Mouse (Mus musculus) adrenal gland (tissue): ENCODE data around the gene H2-Eb1.
"Not testable (repeated sequence)": the region's sequence is repeated elsewhere in the genome, so short reads cannot be mapped to it uniquely, and the experiment has no call there.

Experiments
- intact Hi-C: fragments of 180-260 bp; cut with DNase I; formaldehyde crosslinking; loops from one replicate; pipeline ENCODE4 v1.15.1; 2025

Gene H2-Eb1

GRCm38 (mm10) chr17:34287648-34288047 lies 18.0 kb upstream of the H2-Eb1 start, which contains the start of gene H2-Aa:
Gene H2-Aa (minus strand): TSS chr17:34287823.
- intact Hi-C loops: no loop called here

DNA sequence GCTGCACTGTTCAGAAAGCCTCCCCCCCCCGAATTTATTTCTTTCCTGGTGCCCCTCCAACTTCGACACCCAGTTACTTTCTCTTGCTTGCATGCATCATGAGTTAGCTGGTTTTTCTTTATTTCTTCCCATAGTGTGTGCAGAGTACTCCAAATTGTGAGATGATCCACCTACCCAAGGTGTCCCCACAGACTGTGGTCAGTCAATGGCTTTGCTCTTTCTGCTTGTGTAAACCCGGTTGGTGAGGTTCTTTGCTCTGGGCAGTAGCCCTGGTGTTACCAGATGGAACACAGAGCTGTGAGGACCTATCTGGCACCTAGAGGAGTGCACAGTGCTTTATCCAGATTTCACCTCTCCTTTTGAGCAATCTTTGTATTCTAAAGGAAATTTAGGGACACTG lies 17.5 kb upstream of the H2-Eb1 start:
- intact Hi-C loops: no loop called here

DNA sequence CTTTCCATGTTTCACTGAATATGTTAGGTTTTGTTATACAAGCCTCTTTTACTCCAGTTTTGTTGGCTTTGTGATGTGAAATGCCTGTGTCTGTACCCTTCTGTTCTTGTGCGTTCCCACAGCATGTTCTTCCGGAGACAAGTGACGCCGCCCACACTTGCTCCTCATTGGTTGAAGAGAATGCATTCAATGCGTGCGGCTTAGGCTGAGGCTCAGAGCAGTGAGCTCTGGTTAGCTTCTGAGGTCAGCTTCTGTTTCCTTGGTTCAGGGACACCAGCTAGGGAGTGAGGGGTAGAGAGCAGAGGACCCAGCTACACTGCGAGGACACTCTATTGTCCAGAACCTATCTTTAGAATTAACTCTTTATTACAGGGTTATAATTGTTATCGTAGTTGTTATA lies 14.1 kb upstream of the H2-Eb1 start:
- intact Hi-C loops: no loop called here

DNA sequence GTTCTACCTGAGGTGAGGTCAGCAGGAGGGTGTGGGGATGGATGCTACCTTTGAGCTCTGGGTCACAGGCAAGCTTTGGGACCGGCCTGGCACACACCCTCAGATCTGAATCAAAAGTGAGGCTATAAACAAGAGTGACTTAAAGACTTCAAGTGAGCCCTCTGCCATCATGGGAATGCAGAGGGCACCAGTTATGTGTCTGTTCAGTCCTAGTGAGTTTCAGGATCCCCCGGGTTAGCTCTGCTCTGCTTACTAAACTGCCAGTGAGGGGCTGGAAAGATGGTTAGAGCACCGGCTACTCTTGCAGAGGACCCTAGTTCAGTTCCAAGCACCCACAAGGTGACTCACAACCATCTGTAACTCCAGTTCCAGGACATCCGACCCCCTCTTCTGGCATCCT lies 13.1 kb upstream of the H2-Eb1 start:
- intact Hi-C loops: no loop called here

DNA sequence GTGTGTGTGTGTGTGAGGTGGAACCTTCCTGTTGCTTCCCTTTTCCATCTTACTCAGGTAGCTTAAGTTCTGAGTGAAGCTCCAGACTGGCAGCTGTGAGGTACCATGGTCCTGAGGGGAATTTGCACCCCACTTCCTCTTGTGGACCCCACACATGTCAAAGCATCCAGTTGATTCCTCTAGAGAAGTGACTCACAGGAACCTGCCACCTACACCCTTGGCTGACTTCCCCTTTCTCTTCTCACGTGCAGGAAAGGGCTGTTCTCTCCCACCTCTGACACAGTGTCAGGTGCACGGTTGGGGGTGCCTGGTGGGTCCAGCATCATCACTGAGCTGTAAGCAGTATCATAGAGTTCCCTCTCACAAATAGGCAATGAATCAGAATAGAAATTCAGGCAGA lies 12.1 kb upstream of the H2-Eb1 start:
- intact Hi-C loops: no loop called here

GRCm38 (mm10) chr17:34294249-34294648 lies 11.4 kb upstream of the H2-Eb1 start:
- intact Hi-C loops: no loop called here

DNA sequence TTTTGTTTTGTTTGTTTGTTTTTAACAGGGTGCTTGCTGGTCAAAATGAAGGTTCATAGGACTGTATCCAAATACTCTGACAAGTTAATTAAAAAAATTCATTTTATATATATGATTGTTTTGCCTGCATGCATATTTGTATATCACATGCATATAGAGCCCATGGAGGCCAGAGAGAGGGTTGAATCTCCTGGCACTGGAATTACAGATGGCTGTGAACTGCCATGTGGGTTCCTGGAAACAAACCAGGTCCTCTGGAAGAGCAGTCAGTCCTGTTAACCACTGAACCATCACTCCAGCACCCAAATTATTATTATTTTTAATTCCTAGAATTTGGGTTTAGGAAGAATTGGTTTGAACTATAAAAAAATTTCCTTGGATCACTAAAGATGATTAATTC lies 10.4 kb upstream of the H2-Eb1 start:
- intact Hi-C loops: no loop called here

DNA sequence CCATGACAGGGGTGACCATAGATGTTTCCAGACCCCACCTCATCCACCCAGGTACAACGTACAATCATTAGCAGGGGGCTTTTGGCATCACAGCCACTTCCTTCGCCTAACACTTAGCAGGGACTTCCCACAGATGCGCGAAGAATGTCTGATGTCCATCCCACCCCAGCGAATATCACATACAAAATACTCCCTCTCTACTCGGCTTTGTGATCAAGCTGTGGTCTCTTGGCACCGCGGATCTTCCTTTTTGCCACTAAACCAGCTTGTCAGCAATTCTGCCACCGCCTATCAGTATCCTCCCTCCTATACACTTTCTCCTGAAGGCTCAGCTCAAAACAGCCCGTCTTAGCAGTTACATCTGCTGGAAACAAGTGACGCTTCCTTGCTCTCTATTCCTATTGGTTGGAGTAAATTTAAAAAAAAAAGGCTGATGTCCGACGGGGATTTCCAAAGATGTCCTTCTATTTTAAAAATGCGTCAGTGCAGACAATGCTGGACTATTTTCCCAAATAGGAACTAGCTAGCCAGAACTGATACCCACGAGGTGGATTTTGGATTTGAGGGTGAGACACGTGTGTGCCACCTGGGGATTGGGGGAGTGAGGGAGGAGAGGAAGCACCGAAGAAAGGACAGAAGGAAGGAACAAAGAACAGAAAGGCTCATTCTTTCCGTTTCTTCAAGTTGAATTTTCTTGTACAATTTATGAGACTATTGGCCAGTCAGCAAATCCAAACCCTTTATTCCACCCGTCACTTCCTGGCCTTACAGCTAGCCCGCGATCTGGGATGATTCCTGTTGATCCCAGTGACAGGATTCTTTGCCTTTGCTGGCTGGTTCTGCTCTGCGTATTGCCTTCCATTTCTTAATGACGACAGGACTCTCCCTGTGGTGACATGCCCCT lies 9.5 kb upstream of the H2-Eb1 start:
- intact Hi-C loops: no loop called here

DNA sequence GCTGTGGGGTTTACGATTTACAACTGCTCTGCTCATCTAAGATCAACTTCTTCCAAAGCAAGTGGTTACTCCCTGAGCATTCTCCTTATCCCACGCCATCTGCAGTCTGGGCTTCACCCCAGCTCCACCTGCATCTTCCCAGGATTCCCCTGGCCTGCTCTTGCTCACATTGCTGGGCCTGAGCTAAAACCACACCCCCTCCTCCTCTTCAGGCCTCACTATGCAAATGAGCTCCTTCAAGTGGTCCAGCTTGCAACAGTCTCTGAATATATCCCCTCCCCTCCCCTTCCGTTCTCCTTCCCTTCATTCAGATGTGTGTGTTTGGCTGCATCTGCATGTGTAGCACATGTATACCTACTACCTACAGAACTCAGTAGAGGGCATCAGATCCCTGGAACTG lies 6.3 kb upstream of the H2-Eb1 start:
- intact Hi-C loops: no loop called here

GRCm38 (mm10) chr17:34300071-34300470 lies 5.6 kb upstream of the H2-Eb1 start:
- intact Hi-C loops: no loop called here

GRCm38 (mm10) chr17:34300691-34301566 lies 4.7 kb upstream of the H2-Eb1 start:
- intact Hi-C loops: no loop called here

- intact Hi-C loops: no loop called here
Measured at GRCm38 (mm10) chr17:34301670-34302190, 3.9 kb upstream of the H2-Eb1 start.

GRCm38 (mm10) chr17:34303789-34304188 lies 1.9 kb upstream of the H2-Eb1 start:
- intact Hi-C loops: no loop called here

GRCm38 (mm10) chr17:34304751-34305150 lies 916 bp upstream of the H2-Eb1 start:
- intact Hi-C loops: no loop called here

DNA sequence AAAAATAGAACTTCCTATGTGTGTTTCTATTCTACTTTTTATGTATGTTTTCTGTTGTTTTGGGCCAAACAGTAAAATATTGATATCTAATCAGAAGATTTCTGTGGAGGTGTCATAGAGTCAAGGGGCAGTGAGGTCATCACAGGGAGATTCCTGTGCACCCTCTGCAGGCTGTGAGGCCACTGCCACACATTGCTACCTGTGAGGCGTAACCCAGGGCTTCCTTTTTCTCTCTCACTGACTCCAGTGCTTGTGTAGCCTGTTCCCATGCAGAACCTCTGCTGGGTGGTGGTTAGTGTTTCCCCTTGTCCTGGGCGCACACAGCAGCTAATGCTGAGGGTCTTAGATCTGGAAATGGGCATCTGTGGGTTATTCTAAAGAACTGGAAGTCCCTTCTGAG lies 740 bp downstream of the H2-Eb1 start:
- intact Hi-C loops: no loop called here

GRCm38 (mm10) chr17:34307216-34307615 lies 1.5 kb downstream of the H2-Eb1 start:
- intact Hi-C loops: no loop called here

DNA sequence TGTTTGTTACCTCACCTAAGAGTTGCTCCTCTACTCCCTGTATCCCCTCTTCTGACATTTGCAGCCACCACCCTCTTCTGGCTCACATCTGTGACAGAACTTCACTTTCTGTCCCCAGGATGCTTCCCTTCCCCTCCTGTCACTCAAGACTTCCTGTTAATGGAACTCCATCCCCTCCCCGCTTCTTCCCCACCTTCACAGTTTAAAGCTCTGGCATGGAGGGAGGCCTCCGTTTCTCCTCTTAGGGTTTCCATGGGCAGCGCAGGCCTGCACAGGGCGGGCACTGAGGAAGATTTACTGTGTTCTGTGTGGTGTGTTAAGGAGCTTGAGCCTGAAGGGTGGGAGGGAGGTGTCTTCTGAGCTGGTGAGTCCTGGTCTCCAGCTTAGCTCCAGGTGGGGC lies 2.5 kb downstream of the H2-Eb1 start:
- intact Hi-C loops: no loop called here

GRCm38 (mm10) chr17:34309225-34309624 lies 3.6 kb downstream of the H2-Eb1 start:
- intact Hi-C loops: no loop called here

GRCm38 (mm10) chr17:34309683-34310385 lies 4.2 kb downstream of the H2-Eb1 start:
- intact Hi-C loops: no loop called here

GRCm38 (mm10) chr17:34310526-34310925 lies 4.9 kb downstream of the H2-Eb1 start:
- intact Hi-C loops: not testable (repeated sequence)

DNA sequence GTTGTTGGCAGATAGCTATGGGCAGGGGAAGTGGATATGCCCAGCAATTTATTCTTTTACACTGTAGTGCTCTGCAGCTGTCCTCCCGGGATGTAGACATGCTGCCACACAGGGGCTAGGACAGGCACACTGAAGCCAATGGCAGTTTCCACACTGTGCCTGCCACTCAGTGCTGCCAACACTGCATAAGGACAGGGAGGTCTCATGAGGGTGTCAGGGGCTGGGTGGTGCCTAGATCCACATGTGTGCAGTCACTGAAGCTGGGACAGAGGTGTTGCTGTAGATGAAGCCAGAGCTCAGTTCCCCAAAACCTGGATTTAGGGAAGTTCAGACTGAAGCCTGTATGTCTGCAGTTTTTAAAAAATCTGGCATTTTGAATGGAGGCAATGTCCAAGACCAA lies 6.5 kb downstream of the H2-Eb1 start:
- intact Hi-C loops: loop anchor here (1.0 kb wide), 1 partner anchor 62 kb away; no protein-coding TSS in a partner anchor
